ENCODE assay signal across 13 mouse cellular contexts in the genomic region with DNA sequence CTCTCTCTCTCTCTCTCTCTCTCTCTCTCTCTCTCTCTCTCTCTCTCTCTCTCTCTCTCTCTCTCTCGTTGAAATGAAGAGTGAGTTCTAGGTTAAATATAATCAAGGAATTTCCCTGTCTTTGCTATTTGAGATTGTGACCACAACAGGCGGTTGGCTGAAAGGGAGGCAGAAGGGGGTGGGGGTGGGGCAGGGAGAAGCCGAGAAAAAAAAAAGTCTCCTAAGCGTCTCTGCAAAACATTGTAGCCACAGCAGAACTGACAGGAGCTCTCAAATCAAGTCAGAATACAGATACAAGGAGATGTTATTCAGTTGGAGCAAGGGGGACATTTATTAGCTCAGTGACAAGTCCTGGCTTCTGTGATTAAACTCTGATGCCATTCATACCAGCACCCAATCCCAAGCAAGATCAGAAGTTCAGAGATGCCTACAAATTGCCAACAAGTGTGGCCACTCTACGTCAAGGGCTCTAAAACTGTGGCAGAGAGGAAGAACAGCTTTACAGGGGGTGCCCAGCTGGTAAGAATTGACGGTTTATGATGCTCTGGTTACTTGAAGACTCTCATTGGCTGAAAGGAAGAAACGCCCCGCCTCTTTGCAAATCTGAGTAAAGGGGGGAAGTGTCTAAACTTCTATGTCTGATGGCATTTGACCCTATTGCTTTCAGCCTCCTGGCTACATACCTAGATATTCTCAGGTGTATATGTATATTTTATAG. TPM values are rescaled to one million over a fixed set of nuclear protein-coding genes. Genes with fewer than 3 reads are reported as not detected.
DNase-seq lines count a peak whose midpoint lies in the region; ATAC-seq and TF ChIP-seq lines count a peak whose summit lies in the region.
"Had no signal": no experiment of that assay in that cellular context is flagged by ENCODE, and none has a peak within 500 bp of the region (broad histone marks: within the 10 kb centered on the region; RNA-seq: fewer than 3 reads in every experiment).

A gene (plus strand): TSS at position 233 of the 718 bp plus-strand sequence.

- H3K4me3 ChIP-seq in heart, embryonic 11.5 days (ENCODE audit: low read depth, low read length) = 0 out of 2 replicates have a peak within 1 kb of the TSS, but pooled peaks have one; percentile 3
- H3K4me3 ChIP-seq in CH12.LX (replicated peaks in 1 of 3; ENCODE audit: low read depth in 2 of 3, low read length in 2 of 3, poor library complexity in 1 of 3) = peak within 1 kb of the TSS; percentile 62 to 79 (median 68)
- peak within 1 kb of the TSS; percentile 65 for H3K4me3 ChIP-seq in gastrocnemius, adult 2 months
- H3K4me3 ChIP-seq in limb, embryonic 12.5 days (replicated peaks) = peak within 1 kb of the TSS; percentile 12; the same call in 1 of the 2 replicates
- H3K4me3 ChIP-seq in cerebellum, adult 2 months (replicated peaks; ENCODE audit: insufficient read depth, low read depth, low read length) = no peak within 1 kb of the TSS
- H3K4me3 ChIP-seq: midbrain, embryonic 15.5 days had no signal

- no peaks in the 10 kb centered on the region for H3K27me3 ChIP-seq in heart, embryonic 11.5 days (ENCODE audit: control insufficient read depth, insufficient read depth, low read length)
- no peaks in the 10 kb centered on the region for H3K27me3 ChIP-seq in CH12.LX (replicated peaks)
- H3K27me3 ChIP-seq in limb, embryonic 12.5 days = no peaks in the 10 kb centered on the region
- H3K27me3 ChIP-seq in cerebellum, adult 2 months (ENCODE audit: control insufficient read depth, insufficient read depth, low read length) = no peaks in the 10 kb centered on the region
- H3K27me3 ChIP-seq: midbrain, embryonic 15.5 days had no signal

- no peak for ATAC-seq in heart, embryonic 11.5 days (replicated peaks; ENCODE audit: insufficient number of reproducible peaks, low FRiP score, low TSS enrichment)
- ATAC-seq in limb, embryonic 12.5 days (ENCODE audit: insufficient number of reproducible peaks, insufficient read depth, low FRiP score, low TSS enrichment, low read depth) = no peak
- ATAC-seq: liver, postnatal 0 days; midbrain, embryonic 15.5 days had no signal

- H3K27ac ChIP-seq in heart, embryonic 11.5 days (ENCODE audit: low read depth, low read length) = no peak within 1 kb of the TSS
- peak within 1 kb of the TSS; percentile 90 for H3K27ac ChIP-seq in CH12.LX (ENCODE audit: insufficient read depth, low read depth)
- peak within 1 kb of the TSS; percentile 93 for H3K27ac ChIP-seq in gastrocnemius, adult 2 months
- H3K27ac ChIP-seq in limb, embryonic 12.5 days = peak within 1 kb of the TSS; percentile 45; the same call in 1 of the 2 replicates
- H3K27ac ChIP-seq in cerebellum, adult 2 months (ENCODE audit: insufficient read depth, low read length) = no peak within 1 kb of the TSS
- H3K27ac ChIP-seq: midbrain, embryonic 15.5 days had no signal

- dilution Hi-C loops in CH12.LX (cut with MboI; ENCODE audit: extremely low pct_ligation_motif_present, extremely low pct_unique_long_range_greater_than_20kb, low sequenced_read_pairs) = no loop called here

- no peak for TF ChIP-seq CTCF in CH12.LX (conservative IDR thresholded peaks at IDR 0.05 in 1 of 2, IDR thresholded peaks at IDR 0.05 in 1 of 2; ENCODE audit: low read depth in 2 of 2, low read length in 2 of 2)
- TF ChIP-seq CTCF in gastrocnemius, adult 2 months (IDR thresholded peaks at IDR 0.05) = no peak
- TF ChIP-seq CTCF in cerebellum, adult 2 months (IDR thresholded peaks at IDR 0.05; ENCODE audit: borderline replicate concordance, insufficient read depth, low read depth, low read length) = no peak

- no peak; the same call in none of the 2 replicates for TF ChIP-seq RAD21 in CH12.LX (IDR thresholded peaks at IDR 0.05; ENCODE audit: low read depth, low read length)

- H3K4me2 ChIP-seq in heart, embryonic 11.5 days = peak within 1 kb of the TSS; percentile 51
- peak within 1 kb of the TSS; percentile 94 for H3K4me2 ChIP-seq in CH12.LX (ENCODE audit: insufficient read depth, low read depth, poor library complexity, severe bottlenecking)
- peak within 1 kb of the TSS; percentile 30 for H3K4me2 ChIP-seq in limb, embryonic 12.5 days
- H3K4me2 ChIP-seq: midbrain, embryonic 15.5 days had no signal

- H3K9ac ChIP-seq in heart, embryonic 11.5 days (ENCODE audit: low read depth, low read length) = no peak within 1 kb of the TSS
- peak within 1 kb of the TSS; percentile 92 for H3K9ac ChIP-seq in CH12.LX (ENCODE audit: insufficient read depth, low read depth)
- H3K9ac ChIP-seq in limb, embryonic 12.5 days (replicated peaks) = no peak within 1 kb of the TSS
- H3K9ac ChIP-seq: forebrain, postnatal 0 days; liver, postnatal 0 days; midbrain, embryonic 15.5 days had no signal

- peaks cover 17% of the 10 kb centered on the region for H3K79me2 ChIP-seq in CH12.LX (replicated peaks; ENCODE audit: control insufficient read depth, extremely low read depth, insufficient read depth, poor library complexity, severe bottlenecking)

- no peaks in the 10 kb centered on the region for H3K36me3 ChIP-seq in heart, embryonic 11.5 days (ENCODE audit: control insufficient read depth, insufficient read depth, low read length)
- H3K36me3 ChIP-seq in CH12.LX (replicated peaks in 1 of 2; ENCODE audit: control insufficient read depth in 1 of 2, insufficient read depth in 1 of 2, low read length in 1 of 2) = peaks cover 2 to 15% of the 10 kb centered on the region in 2 experiments
- H3K36me3 ChIP-seq in limb, embryonic 12.5 days = no peaks in the 10 kb centered on the region
- H3K36me3 ChIP-seq: midbrain, embryonic 15.5 days had no signal

- peak; percentile 54 for TF ChIP-seq EP300 in CH12.LX (IDR thresholded peaks at IDR 0.05; ENCODE audit: low read length)

- in situ Hi-C loops in CH12.LX (cut with MboI; ENCODE audit: low pct_ligation_motif_present, low pct_unique_long_range_greater_than_20kb, low sequenced_read_pairs) = loop anchor here (25.0 kb wide), 1 partner anchor 196 kb away; no protein-coding TSS in a partner anchor

- no peaks in the 10 kb centered on the region for H3K9me3 ChIP-seq in heart, embryonic 11.5 days (replicated peaks; ENCODE audit: control insufficient read depth, low read length)
- no peaks in the 10 kb centered on the region for H3K9me3 ChIP-seq in CH12.LX (replicated peaks; ENCODE audit: low read length)
- H3K9me3 ChIP-seq in limb, embryonic 12.5 days = no peaks in the 10 kb centered on the region
- H3K9me3 ChIP-seq: midbrain, embryonic 15.5 days had no signal

- 27% methylated on average over 8 of the region's 8 CpGs for WGBS in heart, embryonic 11.5 days (ENCODE audit: insufficient replicate concordance)
- 32% methylated on average over 8 of the region's 8 CpGs for WGBS in limb, embryonic 12.5 days
- WGBS in cerebellum, adult 2 months = 29% methylated on average over 8 of the region's 8 CpGs

- intact Hi-C loops in heart, postnatal 14 days (cut with DNase I) = no loop called here
- intact Hi-C loops in gastrocnemius, adult 2 months (cut with DNase I) = loop anchor here (5.0 to 10.0 kb wide), 4 partner anchors 121 to 306 kb away; no protein-coding TSS in a partner anchor

- no peaks in the 10 kb centered on the region for H3K4me1 ChIP-seq in heart, embryonic 11.5 days (ENCODE audit: control insufficient read depth, insufficient read depth, low read length)
- peaks cover 10 to 37% of the 10 kb centered on the region in 2 experiments; a peak in 2 of 4 replicates for H3K4me1 ChIP-seq in CH12.LX (ENCODE audit: control insufficient read depth in 1 of 2, insufficient read depth in 2 of 2)
- 0 out of 2 replicates have a peak, but pooled peaks cover 8% of the 10 kb centered on the region for H3K4me1 ChIP-seq in limb, embryonic 12.5 days (replicated peaks)
- H3K4me1 ChIP-seq in cerebellum, adult 2 months (ENCODE audit: control insufficient read depth, insufficient read depth, low read length) = no peaks in the 10 kb centered on the region
- H3K4me1 ChIP-seq: midbrain, embryonic 15.5 days had no signal

- TF ChIP-seq POLR2A in CH12.LX (IDR thresholded peaks at IDR 0.05; ENCODE audit: low read depth, low read length) = peak; percentile 64
- no peak for TF ChIP-seq POLR2A in cerebellum, adult 2 months (IDR thresholded peaks at IDR 0.05; ENCODE audit: borderline replicate concordance, insufficient read depth, low read length)

- no peak for DNase-seq in heart, postnatal 14 days
- DNase-seq in CH12.LX (ENCODE audit: extremely low read depth) = peak; percentile 98
- peak; percentile 52 for DNase-seq in gastrocnemius, adult 2 months
- DNase-seq in cerebellum, adult 2 months = no peak
- DNase-seq in cerebellum, adult 11 months = no peak
- DNase-seq in kidney, adult 9 months = no peak
- DNase-seq: forebrain, postnatal 0 days; layer of hippocampus, postnatal 36 days; liver, postnatal 0 days had no signal

TF ChIP-seq in CH12.LX, 34 proteins besides CTCF, POLR2A, EP300 and RAD21 (continues in another document):
- TF ChIP-seq ETS1 (conservative IDR thresholded peaks at IDR 0.05; ENCODE audit: low read depth, low read length) (peak; percentile 69), CHD1 (IDR thresholded peaks at IDR 0.05; ENCODE audit: low read depth, low read length) (no peak), ELF1 (IDR thresholded peaks at IDR 0.05; ENCODE audit: low read depth, low read length) (peak; percentile 55), ZNF384 (IDR thresholded peaks at IDR 0.05; ENCODE audit: low read depth, low read length) (peak; percentile 98), GABPA (IDR thresholded peaks at IDR 0.05; ENCODE audit: insufficient replicate concordance, low read depth, low read length) (no peak), MEF2A (IDR thresholded peaks at IDR 0.05; ENCODE audit: borderline replicate concordance, low read depth, low read length) (peak; percentile 93), HCFC1 (IDR thresholded peaks at IDR 0.05; ENCODE audit: low read depth, low read length) (peak; percentile 45), JUND (conservative IDR thresholded peaks at IDR 0.05; ENCODE audit: low read depth, low read length) (peak; percentile 77; the same call in 1 of the 2 replicates), POLR2AphosphoS2 (IDR thresholded peaks at IDR 0.05; ENCODE audit: low read depth, low read length) (0 out of 2 replicates have a peak, but pooled peaks have one; percentile 31), BHLHE40 (IDR thresholded peaks at IDR 0.05; ENCODE audit: low read depth, low read length) (no peak), NELFE (IDR thresholded peaks at IDR 0.05; ENCODE audit: low read depth, low read length) (peak; percentile 73), MAX (IDR thresholded peaks at IDR 0.05; ENCODE audit: low read length) (peak; percentile 52; the same call in 1 of the 2 replicates), ZC3H11A (IDR thresholded peaks at IDR 0.05; ENCODE audit: low read depth, low read length) (no peak)

RNA-seq across cellular contexts. Expression of the gene that starts here (rescaled TPM):
- polyA plus RNA-seq in heart, embryonic 11.5 days (2014; fragmentation: Nextera tagmentation; extraction: Ambion mirVana) = 0.52 TPM in 2 replicates
- 1 to 10 TPM; 1.0 to 1.3 TPM for total RNA-seq in heart, postnatal 14 days (2021)
- total RNA-seq in CH12.LX (2012; rRNA removed) (7.8 and 10.5 TPM in 2 replicates), CH12.LX (2014; rRNA removed) (18.1 and 20.6 TPM in 2 replicates)
- 24.4 and 28.0 TPM in 2 replicates for polyA plus RNA-seq in CH12.LX (2012; ENCODE audit: insufficient read length, low read depth)
- total RNA-seq in gastrocnemius, adult 2 months (2021) = 10 to 100 TPM in 1 of 2 experiments, 1 to 10 TPM in 1; 6.7 to 13.3 TPM
- 24.7 and 30.9 TPM in 2 replicates for polyA plus RNA-seq in limb, embryonic 12.5 days (2016; fragmentation: Nextera tagmentation; extraction: Ambion mirVana)
- polyA plus RNA-seq in cerebellum, adult 2 months (2012; rRNA removed) = 0.82 and 1.2 TPM in 2 replicates
- polyA plus RNA-seq: C2C12 had no signal

Comparison
In these comparisons a context has a peak if more than half of its experiments do, and no peak if none do; other contexts are left out.
1. RNA of the gene that starts here (polyA plus RNA-seq): 24.4 to 28.0 TPM in CH12.LX and 24.7 to 30.9 TPM in limb, embryonic 12.5 days; 0.82 to 1.2 TPM in cerebellum, adult 2 months and 0.52 TPM in heart, embryonic 11.5 days; every median in the first group is over 10 times any median in the second.
2. H3K27ac ChIP-seq: peak in CH12.LX (single experiment), gastrocnemius, adult 2 months (single experiment) and limb, embryonic 12.5 days (single experiment); none in heart, embryonic 11.5 days (single experiment) and cerebellum, adult 2 months (single experiment).
3. H3K4me2 ChIP-seq: peak in every context shown above with its lines; median percentile 94 in CH12.LX; 51 in heart, embryonic 11.5 days; 30 in limb, embryonic 12.5 days.
4. DNase-seq: peak in CH12.LX (single experiment) and gastrocnemius, adult 2 months (single experiment); none in heart, postnatal 14 days (0 of 2), cerebellum, adult 2 months (0 of 2), cerebellum, adult 11 months (single experiment) and kidney, adult 9 months (single experiment).